Mouse (Mus musculus) megakaryocyte, embryonic 14.5 days (primary cell): Measurements from ENCODE around the gene Gab1.

Experiments
- FLI1 ChIP-seq: IDR thresholded peaks from 2 replicates; pipeline ENCODE4 v1.6.1; 2012; ENCODE audit warnings: low read length, inconsistent platforms, mixed read lengths
- GATA1 ChIP-seq: IDR thresholded peaks from 3 replicates; pipeline ENCODE4 v1.6.1; 2012; ENCODE audit warnings: mixed read lengths, low read length, inconsistent platforms, borderline replicate concordance

DNA sequence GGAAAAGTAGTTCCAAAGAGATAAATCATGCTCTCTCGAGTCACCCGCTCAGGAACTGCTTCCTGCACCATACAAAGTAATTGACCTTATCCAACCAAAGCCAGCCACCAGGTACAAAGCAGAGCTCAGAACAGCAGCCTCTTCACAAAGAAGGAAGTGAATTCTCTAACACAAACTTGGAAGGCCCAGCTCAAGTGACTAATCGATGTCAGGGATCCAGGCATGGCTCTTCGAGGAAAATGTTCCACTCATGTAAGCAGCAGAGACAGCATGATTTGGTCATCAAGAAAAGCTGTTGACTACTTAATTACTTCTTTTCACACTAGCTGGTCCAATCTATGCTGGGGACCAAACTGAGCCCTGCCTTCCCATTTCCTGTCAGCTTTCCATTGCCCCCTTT, 69.4 kb downstream of the Gab1 start:
- TF ChIP-seq GATA1 (no peak), FLI1 (no peak)
